Mouse (Mus musculus) heart, embryonic 15.5 days (tissue): ENCODE measurements around the gene Mcrip1. TPM values are rescaled to one million over a fixed set of nuclear protein-coding genes. Genes with fewer than 3 reads are reported as not detected.

Experiments used
- ATAC-seq: fragments of 200-750 bp; cut with Nextera tagmentation; replicated peaks from 2 replicates; pipeline ENCODE4 v1.8.0; 2017; ENCODE audit warnings: low read depth, moderate TSS enrichment; ENCODE audit not compliant: insufficient number of reproducible peaks, insufficient read depth, low FRiP score
- H3K27ac ChIP-seq: fragments of 300-500 bp; sonication (generic); 2 replicates; pipeline ENCODE4 v1.5.1; 2015; ENCODE audit warnings: mild to moderate bottlenecking, inconsistent platforms
- H3K27me3 ChIP-seq: fragments of 300-500 bp; sonication (generic); 2 replicates; pipeline ENCODE4 v1.6.1; 2015; ENCODE audit warnings: inconsistent platforms
- H3K36me3 ChIP-seq: fragments of 300-500 bp; sonication (generic); 2 replicates; pipeline ENCODE4 v1.6.1; 2015; ENCODE audit warnings: mild to moderate bottlenecking, inconsistent platforms
- H3K4me1 ChIP-seq: fragments of 300-500 bp; sonication (generic); replicated peaks from 2 replicates; pipeline ENCODE4 v1.6.1; 2015; ENCODE audit warnings: inconsistent platforms
- H3K4me2 ChIP-seq: fragments of 300-500 bp; sonication (generic); 2 replicates; pipeline ENCODE4 v1.6.1; 2015; ENCODE audit warnings: inconsistent platforms, mild to moderate bottlenecking, moderate library complexity
- H3K4me3 ChIP-seq: fragments of 300-500 bp; sonication (generic); 2 replicates; pipeline ENCODE4 v1.5.1; 2015; ENCODE audit warnings: mild to moderate bottlenecking, inconsistent platforms
- H3K9ac ChIP-seq: fragments of 300-500 bp; sonication (generic); 2 replicates; pipeline ENCODE4 v1.6.1; 2015; ENCODE audit warnings: mild to moderate bottlenecking, inconsistent platforms
- H3K9me3 ChIP-seq: fragments of 300-500 bp; sonication (generic); replicated peaks from 2 replicates; pipeline ENCODE4 v1.6.1; 2016; ENCODE audit warnings: inconsistent platforms
- WGBS: fragments of 180-500 bp; shearing (Covaris S2); methylation state at CpG from one replicate; pipeline ENCODE4 v1.1.7; 2015; ENCODE audit warnings: mixed read lengths; 5-methylcytosine and 5-hydroxymethylcytosine counted together
- polyA plus RNA-seq: library from polyadenylated mRNA; unstranded; fragments of >200 nt; fragmentation: Nextera tagmentation; extraction: Ambion mirVana; gene quantifications from 2 replicates; pipeline ENCODE4 v1.2.1, GENCODE M21; 2015

Gene Mcrip1
- polyA plus RNA-seq, 1 experiment from 2014 or later, result 119 TPM

DNA sequence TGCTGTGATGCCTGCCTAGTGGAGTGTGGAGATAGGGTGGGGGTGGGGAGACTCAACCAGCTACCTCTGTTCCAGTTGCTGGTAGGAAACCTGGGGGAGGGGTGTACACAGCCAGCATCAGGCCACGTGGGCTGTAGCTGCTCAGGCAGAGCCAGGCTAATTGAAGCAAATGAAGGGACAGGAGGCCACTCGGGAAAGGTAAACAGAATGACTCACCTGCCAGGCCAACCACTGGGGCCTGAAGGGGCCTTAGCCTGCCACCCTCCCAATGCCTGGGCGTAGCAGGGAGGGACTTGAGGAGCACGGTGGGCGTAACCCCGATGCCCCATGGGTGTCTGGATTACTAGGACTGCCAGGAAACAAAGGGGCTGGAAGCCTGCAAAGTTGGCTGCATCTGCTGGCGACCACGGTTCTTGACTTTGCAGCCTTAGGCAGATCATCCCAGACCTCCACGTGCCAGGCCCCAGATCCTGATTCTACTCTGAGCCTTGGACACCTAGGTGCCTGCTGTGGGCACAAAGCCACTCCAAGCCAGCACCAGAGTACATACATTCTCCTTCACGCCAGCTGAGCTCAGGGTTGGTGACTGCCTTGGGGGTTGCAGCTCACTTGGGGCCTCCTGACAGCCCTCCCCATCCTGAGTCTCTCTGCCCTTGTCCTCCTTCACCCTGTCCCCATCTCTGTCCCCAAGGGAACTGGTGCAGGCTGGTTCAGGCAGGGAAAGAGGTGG is 10.1 kb downstream of the Mcrip1 start:
- Histone ChIP-seq H3K27ac (peak overlapping the region; percentile 64), H3K4me2 (no peak overlapping the region), H3K36me3 (peaks cover 23% of the 10 kb centered on the region), H3K27me3 (peaks cover 12% of the 10 kb centered on the region), H3K4me1 (peaks cover 43% of the 10 kb centered on the region), H3K9ac (peak overlapping the region; percentile 14; the same call in 1 of the 2 replicates), H3K9me3 (no peaks in the 10 kb centered on the region), H3K4me3 (no peak overlapping the region)
- WGBS, result 29% methylated on average over 10 of the region's 10 CpGs
- ATAC-seq, result peak; percentile 23; the same call in 1 of the 2 replicates

DNA sequence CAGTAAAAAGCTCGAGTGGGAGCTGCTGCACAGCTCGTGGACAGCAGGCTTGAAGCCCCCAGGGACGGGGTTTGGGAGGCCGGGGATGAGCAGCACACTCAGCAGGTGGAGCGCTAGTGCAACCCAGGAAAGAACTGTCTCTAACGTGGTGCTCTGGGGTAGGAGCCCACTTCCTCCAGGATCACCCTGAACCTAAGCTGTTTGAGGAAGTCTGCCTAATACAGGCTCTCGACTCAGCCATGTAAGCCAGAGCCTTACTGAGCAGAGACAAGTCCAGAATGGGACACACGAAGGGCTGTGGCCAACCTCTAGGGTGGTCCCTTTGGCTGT is 10.6 kb downstream of the Mcrip1 start:
- ATAC-seq, result no peak
- 38% methylated on average over 8 of the region's 8 CpGs for WGBS
- peaks cover 18% of the 10 kb centered on the region for H3K27me3 ChIP-seq
- no peak overlapping the region for H3K4me3 ChIP-seq
- H3K27ac ChIP-seq, result peak overlapping the region; percentile 64
- no peak overlapping the region for H3K4me2 ChIP-seq
- H3K9ac ChIP-seq, result 0 out of 2 replicates have a peak overlapping the region, but pooled peaks have one; percentile 14
- no peaks in the 10 kb centered on the region for H3K9me3 ChIP-seq
- peaks cover 17% of the 10 kb centered on the region for H3K36me3 ChIP-seq
- H3K4me1 ChIP-seq, result peaks cover 43% of the 10 kb centered on the region

DNA sequence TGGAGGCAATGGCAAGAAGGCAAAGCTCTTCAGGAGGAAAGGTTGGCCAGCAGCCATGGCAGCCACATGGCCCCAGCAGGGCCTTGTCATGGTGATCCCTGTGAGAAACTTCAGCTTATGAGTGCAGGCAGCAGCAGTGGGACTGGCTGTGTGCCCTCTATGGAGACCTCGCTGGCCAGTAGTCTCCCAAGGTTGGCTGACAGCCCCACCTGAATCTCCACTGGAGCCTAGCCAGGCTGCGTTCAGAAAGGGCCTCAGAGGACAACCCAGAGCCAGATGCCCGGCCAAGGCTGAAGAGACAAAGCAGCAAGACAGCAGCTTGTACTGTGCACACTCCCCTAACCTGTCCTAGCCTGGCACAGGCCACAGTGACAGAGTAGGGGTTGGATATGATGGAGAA is 11.0 kb downstream of the Mcrip1 start:
- no peak overlapping the region for H3K4me2 ChIP-seq
- H3K4me1 ChIP-seq, result peaks cover 43% of the 10 kb centered on the region
- H3K27ac ChIP-seq, result peak overlapping the region; percentile 64
- peaks cover 22% of the 10 kb centered on the region for H3K27me3 ChIP-seq
- ATAC-seq, result 0 out of 2 replicates have a peak, but pooled peaks have one; percentile 22
- no peak overlapping the region for H3K4me3 ChIP-seq
- H3K9ac ChIP-seq, result 0 out of 2 replicates have a peak overlapping the region, but pooled peaks have one; percentile 14
- 43% methylated on average over 3 of the region's 3 CpGs for WGBS
- H3K36me3 ChIP-seq, result peaks cover 13% of the 10 kb centered on the region
- no peaks in the 10 kb centered on the region for H3K9me3 ChIP-seq

- Histone ChIP-seq H3K9me3 (no peaks in the 10 kb centered on the region), H3K27ac (no peak overlapping the region), H3K9ac (no peak overlapping the region), H3K4me3 (no peak overlapping the region), H3K4me2 (no peak overlapping the region), H3K27me3 (peaks cover 49% of the 10 kb centered on the region), H3K36me3 (no peaks in the 10 kb centered on the region), H3K4me1 (peaks cover 38% of the 10 kb centered on the region)
- 51% methylated on average over 3 of the region's 3 CpGs for WGBS
- ATAC-seq, result no peak
Measured at GRCm38 (mm10) chr11:120535804-120536203, 13.7 kb downstream of the Mcrip1 start.

DNA sequence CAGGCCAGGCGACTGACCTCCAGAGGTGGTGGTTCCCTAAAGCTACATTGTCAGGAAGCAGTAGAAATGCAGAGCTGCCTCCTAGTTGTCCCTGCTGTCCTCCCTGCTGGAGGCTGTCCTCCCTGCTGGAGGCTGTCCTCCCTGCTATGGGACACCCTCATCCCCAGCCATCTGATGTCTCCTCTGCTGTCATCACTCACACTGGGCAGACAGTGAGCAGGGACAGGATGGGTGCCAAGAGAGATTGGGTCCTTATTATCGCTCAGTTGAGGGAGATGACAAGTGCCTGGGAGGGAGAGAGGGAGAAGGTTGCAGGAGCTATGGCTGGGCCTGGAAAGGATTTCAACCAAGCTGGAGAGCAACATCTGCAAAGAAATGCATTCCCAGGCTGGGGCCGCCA is 14.4 kb downstream of the Mcrip1 start:
- Histone ChIP-seq H3K9me3 (no peaks in the 10 kb centered on the region), H3K9ac (no peak overlapping the region; the same call in 1 of the 2 replicates), H3K27ac (no peak overlapping the region), H3K4me1 (peaks cover 44% of the 10 kb centered on the region), H3K4me2 (no peak overlapping the region), H3K27me3 (peaks cover 55% of the 10 kb centered on the region), H3K36me3 (no peaks in the 10 kb centered on the region), H3K4me3 (no peak overlapping the region)
- 48% methylated on average over 3 of the region's 3 CpGs for WGBS
- ATAC-seq, result no peak

GRCm38 (mm10) chr11:120534093-120534492 is 15.4 kb downstream of the Mcrip1 start:
- H3K27ac ChIP-seq, result no peak overlapping the region
- H3K9ac ChIP-seq, result no peak overlapping the region
- H3K36me3 ChIP-seq, result no peaks in the 10 kb centered on the region
- peaks cover 66% of the 10 kb centered on the region for H3K27me3 ChIP-seq
- H3K4me3 ChIP-seq, result no peak overlapping the region
- no peak overlapping the region for H3K4me2 ChIP-seq
- WGBS, result 82% methylated on average over 8 of the region's 8 CpGs
- ATAC-seq, result no peak
- no peaks in the 10 kb centered on the region for H3K9me3 ChIP-seq
- H3K4me1 ChIP-seq, result peaks cover 34% of the 10 kb centered on the region

GRCm38 (mm10) chr11:120531646-120532045 is 17.9 kb downstream of the Mcrip1 start:
- Histone ChIP-seq H3K9ac (no peak overlapping the region), H3K9me3 (no peaks in the 10 kb centered on the region), H3K4me2 (no peak overlapping the region), H3K27ac (no peak overlapping the region), H3K4me3 (no peak overlapping the region), H3K4me1 (peaks cover 24% of the 10 kb centered on the region), H3K36me3 (no peaks in the 10 kb centered on the region), H3K27me3 (peaks cover 80% of the 10 kb centered on the region)
- ATAC-seq, result no peak
- 28% methylated on average over 9 of the region's 9 CpGs for WGBS

GRCm38 (mm10) chr11:120530085-120530964 is 19.2 kb downstream of the Mcrip1 start, which contains the start of gene Gcgr:
Gene Gcgr (plus strand): TSS chr11:120530699.
- Histone ChIP-seq H3K4me1 (peaks cover 20% of the 10 kb centered on the region), H3K27ac (no peak within 1 kb of the TSS), H3K4me3 (peak within 1 kb of the TSS; percentile 48)

GRCm38 (mm10) chr11:120528903-120529302 is 20.6 kb downstream of the Mcrip1 start:
- 59% methylated on average over 4 of the region's 4 CpGs for WGBS
- Histone ChIP-seq H3K9me3 (no peaks in the 10 kb centered on the region), H3K27ac (no peak overlapping the region), H3K4me1 (peaks cover 14% of the 10 kb centered on the region), H3K27me3 (peaks cover 67% of the 10 kb centered on the region), H3K4me2 (no peak overlapping the region), H3K36me3 (no peaks in the 10 kb centered on the region), H3K4me3 (no peak overlapping the region), H3K9ac (no peak overlapping the region)
- no peak for ATAC-seq

More at GRCm38 (mm10) chr11:120530085-120530964, 19.2 kb downstream of the Mcrip1 start, which contains the start of gene Gcgr:
- ATAC-seq, result peak; percentile 56; the same call in 1 of the 2 replicates
- 8% methylated on average over 54 of the region's 62 CpGs for WGBS
- Histone ChIP-seq H3K9ac (peak within 1 kb of the TSS; percentile 44), H3K9me3 (no peaks in the 10 kb centered on the region), H3K36me3 (no peaks in the 10 kb centered on the region), H3K27me3 (peaks cover 78% of the 10 kb centered on the region), H3K4me2 (peak within 1 kb of the TSS; percentile 80)

- H3K4me1 ChIP-seq, result peaks cover 14% of the 10 kb centered on the region
Measured at GRCm38 (mm10) chr11:120527690-120528354, 21.7 kb downstream of the Mcrip1 start.

GRCm38 (mm10) chr11:120525959-120526358 is 23.6 kb downstream of the Mcrip1 start:
- 64% methylated on average over 2 of the region's 2 CpGs for WGBS
- Histone ChIP-seq H3K9ac (no peak overlapping the region), H3K4me1 (peaks cover 13% of the 10 kb centered on the region), H3K27ac (no peak overlapping the region), H3K4me3 (no peak overlapping the region), H3K4me2 (no peak overlapping the region), H3K27me3 (peaks cover 37% of the 10 kb centered on the region), H3K9me3 (no peaks in the 10 kb centered on the region), H3K36me3 (no peaks in the 10 kb centered on the region)
- ATAC-seq, result no peak

More at GRCm38 (mm10) chr11:120527690-120528354, 21.7 kb downstream of the Mcrip1 start:
- Histone ChIP-seq H3K27ac (no peak overlapping the region), H3K36me3 (no peaks in the 10 kb centered on the region), H3K27me3 (peaks cover 56% of the 10 kb centered on the region), H3K4me2 (no peak overlapping the region), H3K9me3 (no peaks in the 10 kb centered on the region), H3K4me3 (no peak overlapping the region), H3K9ac (no peak overlapping the region)
- no peak for ATAC-seq
- WGBS, result 67% methylated on average over 9 of the region's 9 CpGs
